Mouse (Mus musculus): ENCODE data around the gene Wwc2.

- TF ChIP-seq GATA1 (IDR thresholded peaks at IDR 0.05; ENCODE audit: borderline replicate concordance, low read length) = no peak
- TF ChIP-seq FLI1 (IDR thresholded peaks at IDR 0.05; ENCODE audit: low read length) = no peak
Observed at GRCm38 (mm10) chr8:47957560-47957959, 33.2 kb downstream of the Wwc2 start.
